Mouse (Mus musculus): ENCODE measurements around the gene Txndc2.

DNA sequence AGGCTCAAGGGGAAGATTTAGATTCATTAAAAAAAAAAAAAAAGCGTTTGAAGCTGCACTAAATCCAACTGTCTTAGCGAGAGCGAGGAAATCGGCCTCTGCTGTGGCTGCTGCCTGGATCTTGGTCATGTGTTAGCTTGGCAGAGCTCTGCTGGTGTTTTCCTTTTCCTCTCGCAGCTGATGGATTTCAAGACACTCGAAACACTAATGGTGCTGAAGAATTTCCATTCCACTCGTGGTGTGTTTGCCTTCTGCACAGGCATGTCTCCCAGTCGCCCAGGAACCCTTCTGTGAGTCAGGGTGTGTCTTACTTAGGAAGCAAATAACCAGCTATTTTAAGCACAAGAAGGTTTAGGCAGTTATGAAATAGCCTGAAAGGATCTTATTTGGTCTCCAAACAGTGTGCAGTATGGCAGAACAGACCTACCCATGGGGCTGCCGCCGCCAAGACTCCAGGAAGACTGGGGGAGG, 1.1 kb upstream of the Txndc2 start:
- TF ChIP-seq POLR2A (IDR thresholded peaks at IDR 0.05; ENCODE audit: extremely low read depth, insufficient read depth, low read length): no peak
- TF ChIP-seq CTCF (IDR thresholded peaks at IDR 0.05; ENCODE audit: low read depth, low read length): no peak
